Mouse (Mus musculus): Measurements from ENCODE around the gene Anxa1. TPM values are rescaled to one million over a fixed set of nuclear protein-coding genes. Genes with fewer than 3 reads are reported as not detected.
A peak's percentile ranks its signal among the peaks of the same experiment; 100 is the strongest.

Anxa1 gene
- 398 and 654 TPM in 2 replicates for polyA plus RNA-seq (2015; fragmentation: Nextera tagmentation; extraction: Ambion mirVana)

DNA sequence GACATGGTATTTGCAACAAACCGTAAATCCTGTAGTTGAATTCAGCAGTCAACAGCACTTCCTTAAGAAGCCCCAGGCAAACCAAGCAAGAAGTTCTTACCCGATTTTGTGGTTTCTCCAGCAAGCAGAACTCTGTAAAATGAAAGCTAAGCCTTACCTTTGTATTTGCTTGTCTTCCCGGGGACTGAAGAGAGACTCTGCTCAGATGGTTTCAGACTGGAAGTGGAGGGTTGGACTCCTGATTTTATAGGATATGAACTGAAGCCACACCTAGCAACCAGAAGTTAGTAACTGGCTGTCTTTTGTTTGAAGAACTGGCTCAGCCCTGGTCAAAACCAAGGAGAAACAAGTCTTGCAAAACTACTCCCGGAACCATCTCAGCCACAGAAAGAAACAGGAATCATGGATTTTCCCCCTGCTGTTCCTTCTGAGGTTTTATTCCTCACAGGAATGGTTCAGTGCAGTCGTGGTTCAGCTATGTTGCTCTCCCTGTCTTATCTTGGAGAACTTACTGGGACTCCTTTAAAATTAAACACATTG lies at the start of gene Anxa1:
Gene Anxa1, minus strand, starts transcription at position 490 of the 540 bp plus-strand sequence.
- Histone ChIP-seq H3K4me1 (no peaks in the 10 kb centered on the region), H3K4me2 (peak within 1 kb of the TSS; percentile 26; the same call in 1 of the 2 replicates), H3K27me3 (replicated peaks) (no peaks in the 10 kb centered on the region), H3K9ac (no peak within 1 kb of the TSS), H3K4me3 (replicated peaks) (peak within 1 kb of the TSS; percentile 30), H3K27ac (peak within 1 kb of the TSS; percentile 71), H3K9me3 (no peaks in the 10 kb centered on the region), H3K36me3 (no peaks in the 10 kb centered on the region)
- ATAC-seq (ENCODE audit: insufficient read depth, low FRiP score, low read depth), result peak; percentile 39; the same call in 1 of the 2 replicates
- 46% methylated on average over 5 of the region's 5 CpGs for WGBS

DNA sequence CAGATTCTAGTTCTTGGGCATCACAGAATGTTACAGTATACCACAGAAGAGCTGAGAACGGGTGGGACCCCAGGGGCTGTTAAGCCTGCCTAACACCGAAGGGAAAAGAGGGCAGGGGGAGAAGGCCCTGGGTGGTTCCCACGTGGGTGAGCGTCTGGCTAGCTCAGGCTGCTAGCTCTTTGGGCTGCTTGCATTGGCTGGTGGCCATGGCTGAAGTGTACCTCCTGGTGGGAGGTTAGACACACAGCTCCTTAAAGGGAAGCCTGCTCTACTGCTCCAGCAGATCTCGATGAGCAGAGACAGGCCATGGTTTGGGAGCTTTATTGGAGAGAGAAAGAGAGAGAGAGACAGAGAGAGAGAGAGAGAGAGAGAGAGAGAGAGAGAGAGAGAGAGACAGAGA lies 46.3 kb upstream of the Anxa1 start:
- 63% methylated on average over 5 of the region's 5 CpGs for WGBS

DNA sequence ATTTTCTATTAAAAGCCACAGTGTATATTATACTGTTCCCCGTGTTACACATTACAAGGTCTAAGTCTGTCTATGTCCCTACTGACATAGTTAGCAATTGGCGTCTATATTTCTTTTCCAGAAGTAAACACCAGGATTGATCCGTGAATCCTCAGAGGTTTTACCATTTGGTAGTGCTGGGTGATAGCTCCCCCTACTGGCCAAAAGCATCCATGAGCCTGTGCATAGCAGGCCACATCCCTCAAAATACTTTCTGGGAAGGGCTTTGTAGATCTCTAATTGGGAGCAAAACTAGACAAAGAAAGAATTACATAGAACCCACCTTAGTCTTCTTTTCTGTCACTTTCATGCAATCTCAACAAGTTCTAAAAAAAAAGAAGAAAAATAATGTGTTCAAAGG lies 43.8 kb upstream of the Anxa1 start:
- ATAC-seq (ENCODE audit: insufficient read depth, low FRiP score, low read depth), result no peak; the same call in 1 of the 2 replicates
- 10% methylated on average over 3 of the region's 3 CpGs for WGBS

More for the DNA sequence above, 46.3 kb upstream of the Anxa1 start:
- H3K4me3 ChIP-seq (replicated peaks), result no peak overlapping the region
- H3K27ac ChIP-seq, result no peak overlapping the region
- no peak overlapping the region for H3K4me2 ChIP-seq
- no peak overlapping the region for H3K9ac ChIP-seq
- no peaks in the 10 kb centered on the region for H3K9me3 ChIP-seq
- no peaks in the 10 kb centered on the region for H3K36me3 ChIP-seq
- H3K4me1 ChIP-seq, result no peaks in the 10 kb centered on the region
- no peaks in the 10 kb centered on the region for H3K27me3 ChIP-seq (replicated peaks)
- no peak for ATAC-seq (ENCODE audit: insufficient read depth, low FRiP score, low read depth)

GRCm38 (mm10) chr19:20433966-20434365 lies 43.2 kb upstream of the Anxa1 start:
- Histone ChIP-seq H3K4me1 (no peaks in the 10 kb centered on the region), H3K27ac (no peak overlapping the region), H3K4me3 (replicated peaks) (no peak overlapping the region), H3K4me2 (no peak overlapping the region), H3K9ac (no peak overlapping the region), H3K9me3 (no peaks in the 10 kb centered on the region), H3K27me3 (replicated peaks) (no peaks in the 10 kb centered on the region), H3K36me3 (no peaks in the 10 kb centered on the region)
- WGBS, result 66% methylated on average over 5 of the region's 5 CpGs
- no peak for ATAC-seq (ENCODE audit: insufficient read depth, low FRiP score, low read depth)

More for the DNA sequence above, 43.8 kb upstream of the Anxa1 start:
- H3K9me3 ChIP-seq, result no peaks in the 10 kb centered on the region
- no peak overlapping the region for H3K4me2 ChIP-seq
- H3K27ac ChIP-seq, result no peak overlapping the region
- no peak overlapping the region for H3K9ac ChIP-seq
- H3K36me3 ChIP-seq, result no peaks in the 10 kb centered on the region
- H3K4me3 ChIP-seq (replicated peaks), result no peak overlapping the region
- no peaks in the 10 kb centered on the region for H3K4me1 ChIP-seq
- no peaks in the 10 kb centered on the region for H3K27me3 ChIP-seq (replicated peaks)

GRCm38 (mm10) chr19:20426443-20427161 lies 35.9 kb upstream of the Anxa1 start:
- ATAC-seq (ENCODE audit: insufficient read depth, low FRiP score, low read depth), result peak; percentile 53; the same call in 1 of the 2 replicates
- Histone ChIP-seq H3K4me3 (replicated peaks) (no peak overlapping the region), H3K36me3 (no peaks in the 10 kb centered on the region), H3K4me1 (no peaks in the 10 kb centered on the region), H3K27me3 (replicated peaks) (no peaks in the 10 kb centered on the region), H3K9me3 (no peaks in the 10 kb centered on the region), H3K27ac (no peak overlapping the region), H3K9ac (no peak overlapping the region), H3K4me2 (no peak overlapping the region)
- WGBS, result 58% methylated on average over 12 of the region's 12 CpGs

GRCm38 (mm10) chr19:20411276-20411675 lies 20.5 kb upstream of the Anxa1 start:
- Histone ChIP-seq H3K4me2 (no peak overlapping the region), H3K4me3 (replicated peaks) (no peak overlapping the region), H3K4me1 (no peaks in the 10 kb centered on the region), H3K27me3 (replicated peaks) (no peaks in the 10 kb centered on the region), H3K27ac (no peak overlapping the region), H3K9ac (no peak overlapping the region), H3K9me3 (no peaks in the 10 kb centered on the region), H3K36me3 (no peaks in the 10 kb centered on the region)
- ATAC-seq (ENCODE audit: insufficient read depth, low FRiP score, low read depth), result no peak
- 85% methylated on average over 3 of the region's 3 CpGs for WGBS

- Histone ChIP-seq H3K9me3 (no peaks in the 10 kb centered on the region), H3K4me3 (replicated peaks) (no peak overlapping the region), H3K27ac (no peak overlapping the region), H3K4me1 (no peaks in the 10 kb centered on the region), H3K27me3 (replicated peaks) (no peaks in the 10 kb centered on the region), H3K9ac (no peak overlapping the region), H3K4me2 (no peak overlapping the region), H3K36me3 (no peaks in the 10 kb centered on the region)
- ATAC-seq (ENCODE audit: insufficient read depth, low FRiP score, low read depth), result no peak
- 56% methylated on average over 9 of the region's 9 CpGs for WGBS
These were observed 19.1 kb upstream of the Anxa1 start for GRCm38 (mm10) chr19:20409541-20410528.

GRCm38 (mm10) chr19:20406475-20406874 lies 15.7 kb upstream of the Anxa1 start:
- no peaks in the 10 kb centered on the region for H3K4me1 ChIP-seq
- H3K4me3 ChIP-seq (replicated peaks), result no peak overlapping the region
- H3K36me3 ChIP-seq, result no peaks in the 10 kb centered on the region
- H3K9ac ChIP-seq, result no peak overlapping the region
- no peaks in the 10 kb centered on the region for H3K9me3 ChIP-seq
- H3K4me2 ChIP-seq, result no peak overlapping the region
- no peaks in the 10 kb centered on the region for H3K27me3 ChIP-seq (replicated peaks)
- ATAC-seq (ENCODE audit: insufficient read depth, low FRiP score, low read depth), result peak; percentile 84
- peak overlapping the region; percentile 78 for H3K27ac ChIP-seq
- WGBS, result 41% methylated on average over 3 of the region's 3 CpGs

DNA sequence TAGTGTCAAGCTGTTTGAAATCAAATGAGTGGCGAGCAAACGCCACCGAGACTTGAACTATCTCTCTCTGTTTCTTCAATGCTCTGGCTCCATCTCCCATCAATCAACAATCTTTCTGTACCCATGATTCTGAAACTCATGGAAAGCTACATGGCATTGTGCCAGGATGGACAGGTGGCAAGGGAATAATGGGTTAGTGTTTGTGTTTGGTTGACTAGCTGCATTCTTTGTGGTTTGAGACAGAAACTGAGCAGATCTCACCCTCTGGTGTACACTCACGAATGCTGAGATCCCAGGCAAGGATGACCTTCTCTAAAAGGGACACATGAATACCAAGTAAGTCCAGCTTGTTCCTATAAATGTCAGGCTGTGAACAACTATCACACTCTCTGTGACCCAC lies 14.3 kb upstream of the Anxa1 start:
- H3K27me3 ChIP-seq (replicated peaks), result no peaks in the 10 kb centered on the region
- 0 out of 2 replicates have a peak overlapping the region, but pooled peaks have one; percentile 14 for H3K27ac ChIP-seq
- no peaks in the 10 kb centered on the region for H3K36me3 ChIP-seq
- no peak overlapping the region for H3K4me3 ChIP-seq (replicated peaks)
- WGBS, result 53% methylated on average over 4 of the region's 4 CpGs
- no peaks in the 10 kb centered on the region for H3K4me1 ChIP-seq
- H3K9ac ChIP-seq, result no peak overlapping the region
- H3K9me3 ChIP-seq, result no peaks in the 10 kb centered on the region
- no peak overlapping the region for H3K4me2 ChIP-seq
- ATAC-seq (ENCODE audit: insufficient read depth, low FRiP score, low read depth), result no peak

GRCm38 (mm10) chr19:20403740-20404139 lies 13.0 kb upstream of the Anxa1 start:
- WGBS, result 73% methylated on average over 3 of the region's 3 CpGs
- Histone ChIP-seq H3K36me3 (no peaks in the 10 kb centered on the region), H3K9ac (no peak overlapping the region), H3K4me1 (no peaks in the 10 kb centered on the region), H3K9me3 (no peaks in the 10 kb centered on the region), H3K4me3 (replicated peaks) (no peak overlapping the region), H3K27ac (no peak overlapping the region), H3K27me3 (replicated peaks) (no peaks in the 10 kb centered on the region), H3K4me2 (no peak overlapping the region)
- no peak for ATAC-seq (ENCODE audit: insufficient read depth, low FRiP score, low read depth)

GRCm38 (mm10) chr19:20403219-20403618 lies 12.5 kb upstream of the Anxa1 start:
- no peak overlapping the region for H3K9ac ChIP-seq
- no peak overlapping the region for H3K4me2 ChIP-seq
- H3K27me3 ChIP-seq (replicated peaks), result no peaks in the 10 kb centered on the region
- no peak for ATAC-seq (ENCODE audit: insufficient read depth, low FRiP score, low read depth)
- H3K36me3 ChIP-seq, result no peaks in the 10 kb centered on the region
- H3K9me3 ChIP-seq, result no peaks in the 10 kb centered on the region
- no peak overlapping the region for H3K4me3 ChIP-seq (replicated peaks)
- no peak overlapping the region for H3K27ac ChIP-seq
- no peaks in the 10 kb centered on the region for H3K4me1 ChIP-seq
- WGBS, result 85% methylated on average over 1 of the region's 1 CpGs
